Mouse (Mus musculus) brain, embryonic 14.5 days (tissue): ENCODE data around the gene Myo10. TPM values are rescaled to one million over a fixed set of nuclear protein-coding genes. Genes with fewer than 3 reads are reported as not detected.

Source experiments
- DNase-seq: peaks from one replicate; pipeline ENCODE4 v3.0.0-alpha.2; 2011; ENCODE audit warnings: low read depth
- CTCF ChIP-seq: fragments of 200-500 bp; IDR thresholded peaks from 2 replicates; pipeline ENCODE4 v1.5.1; 2012; ENCODE audit warnings: inconsistent platforms, mild to moderate bottlenecking, moderate library complexity, borderline replicate concordance; ENCODE audit not compliant: insufficient read depth, insufficient read length; ENCODE audit errors: extremely low read depth
- POLR2A ChIP-seq: fragments of 200-500 bp; IDR thresholded peaks from 2 replicates; pipeline ENCODE4 v1.6.1; 2012; ENCODE audit warnings: mild to moderate bottlenecking, inconsistent platforms, borderline replicate concordance; ENCODE audit not compliant: poor library complexity, insufficient read depth, insufficient read length, severe bottlenecking; ENCODE audit errors: extremely low read depth
- polyA plus RNA-seq: library from polyadenylated mRNA; depleted of rRNA; stranded (reverse); fragments of >200 nt; gene quantifications from 2 replicates; pipeline ENCODE4 v1.2.3, GENCODE M21; 2012; rRNA removed

The Myo10 gene
- polyA plus RNA-seq, 1 experiment: 33.7 TPM

- no peak for TF ChIP-seq CTCF
- TF ChIP-seq POLR2A: no peak
- peak; percentile 9 for DNase-seq
Observed at GRCm38 (mm10) chr15:25854270-25854904, 232.1 kb downstream of the Myo10 start.

DNA sequence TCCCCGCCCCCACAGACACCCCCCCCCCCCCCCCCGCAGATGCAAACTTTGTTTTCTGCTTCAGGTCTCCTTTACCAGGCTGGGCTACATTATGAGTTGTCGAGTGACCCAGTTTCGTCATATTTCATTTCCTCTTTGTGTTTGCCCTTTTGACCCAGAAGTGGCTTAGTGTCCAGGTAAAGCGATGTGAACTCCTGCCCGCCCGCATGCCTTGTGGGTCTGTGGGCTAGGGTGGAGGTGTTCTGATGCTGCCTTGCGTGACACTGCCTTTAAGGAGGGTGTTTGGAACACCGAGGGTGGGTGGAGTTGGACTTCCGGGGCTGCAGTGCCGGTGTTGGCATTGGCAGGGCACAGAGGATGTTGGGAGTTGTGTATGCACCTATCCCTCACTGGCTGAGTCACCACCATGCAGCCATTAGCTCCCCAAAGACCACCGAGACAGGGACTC, 236.3 kb downstream of the Myo10 start:
- no peak for TF ChIP-seq POLR2A
- no peak for TF ChIP-seq CTCF
- DNase-seq: no peak

GRCm38 (mm10) chr15:25859469-25859868, 237.1 kb downstream of the Myo10 start:
- no peak for DNase-seq
- TF ChIP-seq CTCF (no peak), POLR2A (no peak)

- TF ChIP-seq CTCF (no peak), POLR2A (no peak)
- DNase-seq: no peak
Observed at GRCm38 (mm10) chr15:25861900-25862299, 239.6 kb downstream of the Myo10 start.

Other genes with a start within 250 kb of the Myo10 start
- gene Basp1, start 208.8 kb upstream of the Myo10 start, polyA plus RNA-seq: 631 and 795 TPM in 2 replicates
- gene Retreg1, start 220.7 kb downstream of the Myo10 start, polyA plus RNA-seq: 5.2 and 8.9 TPM in 2 replicates